Mouse (Mus musculus): ENCODE results near the gene Pou2af1. TPM values are rescaled to one million over a fixed set of nuclear protein-coding genes. Genes with fewer than 3 reads are reported as not detected.

Gene Pou2af1
- polyA plus RNA-seq, 1 experiment from 2014 or later, result not detected

Other genes with a start within 250 kb of the Pou2af1 start
- gene Sik2, start 204.6 kb upstream of the Pou2af1 start, polyA plus RNA-seq (2014; fragmentation: Nextera tagmentation; extraction: Ambion mirVana), result 16.0 and 16.1 TPM in 2 replicates
- not detected in 2 replicates for gene Btg4, start 152.8 kb upstream of the Pou2af1 start, polyA plus RNA-seq (2014; fragmentation: Nextera tagmentation; extraction: Ambion mirVana)
- 2.2 and 4.1 TPM in 2 replicates for gene Layn, start 136.6 kb upstream of the Pou2af1 start, polyA plus RNA-seq (2014; fragmentation: Nextera tagmentation; extraction: Ambion mirVana)
- gene 4833427G06Rik, start 111.6 kb upstream of the Pou2af1 start, polyA plus RNA-seq (2014; fragmentation: Nextera tagmentation; extraction: Ambion mirVana), result 0.21 and 0.28 TPM in 2 replicates
- gene Gm32742, start 48.2 kb upstream of the Pou2af1 start, polyA plus RNA-seq (2014; fragmentation: Nextera tagmentation; extraction: Ambion mirVana), result not detected in 2 replicates
- 0.32 and 0.91 TPM in 2 replicates for gene Colca2, start 64.9 kb downstream of the Pou2af1 start, polyA plus RNA-seq (2014; fragmentation: Nextera tagmentation; extraction: Ambion mirVana)
- not detected in 2 replicates for gene 1810046K07Rik, start 115.2 kb downstream of the Pou2af1 start, polyA plus RNA-seq (2014; fragmentation: Nextera tagmentation; extraction: Ambion mirVana)

Data from neural tube, embryonic 14.5 days (tissue).